Mouse (Mus musculus) adrenal gland, adult 8-10 months (tissue): ENCODE data around the gene Filip1l. TPM values are rescaled to one million over a fixed set of nuclear protein-coding genes. Genes with fewer than 3 reads are reported as not detected.

Experiments used
- DNase-seq: peaks from one replicate; pipeline ENCODE4 v3.0.0; 2022
- total RNA-seq, 4 experiments: library from RNA; stranded (reverse); gene quantifications; 2 replicates each; pipeline ENCODE4 v1.2.4; 2022

Filip1l gene
- total RNA-seq, 4 experiments from 2014 or later: 15.2 to 32.3 (median 24.5) TPM

DNA sequence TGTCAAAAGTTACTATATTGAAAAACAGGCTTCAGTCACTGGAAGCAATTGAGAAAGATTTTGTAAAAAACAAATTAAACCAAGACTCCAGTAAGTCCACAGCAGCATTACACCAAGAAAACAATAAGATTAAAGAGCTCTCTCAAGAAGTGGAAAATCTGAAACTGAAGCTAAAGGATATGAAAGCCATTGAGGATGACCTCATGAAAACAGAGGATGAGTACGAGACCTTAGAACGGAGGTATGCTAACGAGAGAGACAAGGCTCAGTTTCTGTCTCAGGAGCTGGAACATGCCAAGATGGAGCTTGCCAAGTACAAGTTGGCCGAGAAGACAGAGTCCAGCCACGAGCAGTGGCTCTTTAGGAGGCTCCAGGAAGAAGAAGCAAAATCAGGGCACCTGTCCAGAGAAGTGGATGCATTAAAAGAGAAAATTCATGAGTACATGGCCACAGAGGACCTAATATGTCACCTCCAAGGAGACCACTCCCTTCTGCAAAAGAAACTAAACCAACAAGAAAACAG, 218.0 kb downstream of the Filip1l start:
- DNase-seq: no peak

GRCm38 (mm10) chr16:57573831-57574230, 220.9 kb downstream of the Filip1l start:
- no peak for DNase-seq

GRCm38 (mm10) chr16:57575764-57576388, 223.0 kb downstream of the Filip1l start:
- no peak for DNase-seq

DNA sequence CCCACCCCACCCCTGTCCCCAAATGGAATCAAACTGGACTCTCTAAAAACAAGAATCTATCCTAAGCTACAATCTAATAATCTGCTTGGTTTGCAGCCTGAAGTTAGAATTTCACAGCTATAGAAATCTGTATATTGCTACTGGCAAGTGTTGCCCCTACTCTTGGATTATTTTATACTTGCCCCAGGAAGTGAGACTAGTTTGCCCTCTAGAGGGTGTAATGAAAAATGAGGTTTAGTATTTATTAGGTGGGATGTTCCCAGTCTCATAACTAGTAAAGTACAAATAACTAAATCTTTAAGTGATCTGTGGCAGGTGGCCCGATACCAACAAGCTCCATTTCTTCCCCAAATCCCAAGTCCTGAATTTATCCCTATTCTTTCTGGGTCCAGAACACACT, 224.6 kb downstream of the Filip1l start:
- DNase-seq: no peak

DNA sequence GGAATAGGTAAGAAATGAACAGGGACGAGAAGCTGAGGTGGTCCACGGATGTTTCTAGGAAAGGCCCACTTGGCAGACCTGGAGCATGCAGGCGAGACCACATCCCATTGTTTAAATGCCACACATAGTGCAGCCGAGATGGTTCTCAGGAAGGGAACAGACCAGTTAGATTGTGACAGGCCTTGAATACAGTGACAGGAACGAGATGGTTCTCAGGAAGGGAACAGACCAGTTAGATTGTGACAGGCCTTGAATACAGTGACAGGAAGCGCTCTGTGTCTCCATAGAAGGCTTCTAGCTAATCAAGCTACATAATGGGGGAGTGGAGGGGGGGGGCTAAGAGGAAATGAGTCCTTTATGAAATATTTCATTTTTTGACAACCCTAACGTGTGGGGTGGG, 227.1 kb downstream of the Filip1l start:
- DNase-seq: no peak

DNA sequence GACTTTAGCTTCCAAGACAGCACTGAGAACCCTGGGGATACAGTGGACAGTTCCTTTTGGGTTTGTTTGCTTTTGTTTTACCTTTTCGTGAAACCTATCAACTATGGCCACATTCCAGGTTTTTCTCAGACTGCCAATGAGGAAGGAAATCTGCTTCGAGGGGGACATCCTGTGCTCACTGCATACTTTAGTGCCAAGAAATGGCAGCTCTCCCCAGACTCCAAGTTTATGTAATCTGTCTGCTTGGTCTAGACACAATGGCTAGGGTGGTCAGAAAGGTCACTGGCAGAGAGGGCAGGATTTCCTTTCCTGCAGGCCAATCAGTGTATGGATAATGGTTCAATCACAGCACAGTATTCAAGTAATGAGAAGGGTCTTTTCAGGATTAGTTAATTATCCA, 229.1 kb downstream of the Filip1l start:
- DNase-seq: no peak

DNA sequence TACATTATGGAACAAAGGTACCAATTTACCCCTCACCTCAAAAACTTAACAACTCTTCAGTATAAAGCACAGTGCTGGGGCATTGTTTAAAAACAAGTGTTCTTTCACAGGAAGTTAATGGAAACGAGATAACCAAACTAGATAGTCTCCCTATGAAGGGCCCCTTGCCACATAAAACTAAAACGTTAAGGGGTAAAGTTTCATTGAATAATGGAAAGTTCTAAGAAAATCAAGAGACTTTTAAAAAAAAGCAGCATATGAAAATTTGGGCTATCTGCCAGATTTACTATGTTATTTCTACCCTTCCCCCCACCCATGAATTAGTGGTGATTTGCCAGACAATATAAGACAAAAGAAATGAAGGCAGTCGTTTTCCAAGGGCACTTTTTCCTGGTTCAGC, 232.3 kb downstream of the Filip1l start:
- DNase-seq: no peak

GRCm38 (mm10) chr16:57593422-57594157, 240.7 kb downstream of the Filip1l start:
- DNase-seq: no peak

GRCm38 (mm10) chr16:57597295-57597957, 244.5 kb downstream of the Filip1l start:
- no peak for DNase-seq

DNA sequence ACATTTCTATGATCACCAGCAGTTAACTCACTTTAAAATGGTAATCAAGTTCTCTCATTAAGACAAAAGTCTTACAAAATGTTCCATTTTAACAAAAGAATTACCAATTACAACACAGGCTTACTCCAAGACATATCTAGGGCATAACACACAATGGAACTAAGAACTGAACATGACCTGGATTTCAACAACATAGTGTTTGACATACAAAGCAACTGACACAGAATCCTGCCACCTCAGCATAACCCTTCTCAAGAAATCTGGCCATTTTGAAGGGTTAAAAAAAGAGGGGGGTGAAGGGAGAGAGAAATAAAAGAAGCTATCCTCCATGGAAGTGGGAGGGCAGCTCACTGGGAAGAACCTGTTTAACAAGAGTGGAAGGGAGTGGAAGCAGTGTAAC, 248.1 kb downstream of the Filip1l start:
- DNase-seq: no peak

GRCm38 (mm10) chr16:57606444-57607227, 253.7 kb downstream of the Filip1l start, which contains the start of gene Cmss1:
TSS of gene Cmss1 (minus strand) at chr16:57606864.
- DNase-seq: peak; percentile 67

GRCm38 (mm10) chr16:57611768-57612167, 258.9 kb downstream of the Filip1l start:
- DNase-seq: no peak

Other genes with a start within 250 kb of the Filip1l start
- 10 to 100 TPM; 50.4 to 54.6 (median 52.8) TPM for gene Tomm70a, start 231.4 kb upstream of the Filip1l start, total RNA-seq
- gene Nit2, start 185.8 kb upstream of the Filip1l start, total RNA-seq: 10 to 100 TPM; 39.7 to 43.5 (median 40.9) TPM
- gene Tbc1d23, start 121.6 kb upstream of the Filip1l start, total RNA-seq: 10 to 100 TPM; 37.3 to 56.9 (median 43.9) TPM
- gene Tmem30c, start 60.2 kb upstream of the Filip1l start, total RNA-seq: under 1 TPM in 1 of 4 experiments, not detected in 3; 0.12 TPM